Comparison of ENCODE assay signal across 25 mouse cellular contexts in the genomic region with DNA sequence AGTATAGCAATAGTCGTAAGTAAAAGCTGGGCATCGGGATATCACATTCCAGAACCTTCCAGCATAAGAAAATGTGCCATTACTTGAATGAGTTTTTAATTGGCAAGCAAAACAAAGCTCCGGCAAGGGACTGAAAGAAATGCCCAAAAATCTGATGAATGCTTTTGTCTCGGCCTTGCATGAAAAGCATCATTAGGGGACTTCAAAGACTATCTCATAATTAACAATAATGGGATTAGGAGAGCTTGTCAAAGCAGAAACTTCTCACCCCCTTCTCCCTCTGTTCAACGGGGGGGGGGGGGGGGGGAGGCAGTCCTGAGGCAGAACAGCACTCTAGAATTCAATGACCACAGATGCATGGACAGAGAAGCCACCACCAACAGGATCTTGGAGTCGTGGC. TPM values are rescaled to one million over a fixed set of nuclear protein-coding genes. Genes with fewer than 3 reads are reported as not detected.
DNase-seq lines count a peak whose midpoint lies in the region; ATAC-seq lines count a peak whose summit lies in the region.
"Had no signal": no experiment of that assay in that cellular context is flagged by ENCODE, and none has a peak within 500 bp of the region (broad histone marks: within the 10 kb centered on the region; RNA-seq: fewer than 3 reads in every experiment).

No protein-coding gene starts in this region.

- H3K36me3 ChIP-seq in forebrain, embryonic 11.5 days (ENCODE audit: control insufficient read depth, insufficient read depth, low read length), result no peaks in the 10 kb centered on the region
- no peaks in the 10 kb centered on the region for H3K36me3 ChIP-seq in forebrain, embryonic 15.5 days
- no peaks in the 10 kb centered on the region for H3K36me3 ChIP-seq in forebrain, embryonic 13.5 days (ENCODE audit: poor library complexity, severe bottlenecking)
- H3K36me3 ChIP-seq: embryonic facial prominence, embryonic 12.5 days; embryonic facial prominence, embryonic 15.5 days; G1E; heart, embryonic 10.5 days; heart, embryonic 13.5 days; hindbrain, embryonic 15.5 days had no signal

- H3K9ac ChIP-seq in forebrain, embryonic 11.5 days (ENCODE audit: low read length), result no peak overlapping the region
- H3K9ac ChIP-seq in forebrain, embryonic 15.5 days (replicated peaks), result no peak overlapping the region
- H3K9ac ChIP-seq in forebrain, embryonic 13.5 days, result no peak overlapping the region
- H3K9ac ChIP-seq: embryonic facial prominence, embryonic 12.5 days; embryonic facial prominence, embryonic 15.5 days; heart, embryonic 13.5 days; hindbrain, embryonic 15.5 days had no signal

- DNase-seq in forebrain, embryonic 11.5 days (ENCODE audit: low spot score), result peak; percentile 69
- DNase-seq in Muller cell, postnatal 12 days (ENCODE audit: inconsistent ontology term), result peak; percentile 93
- DNase-seq in retina, postnatal 1 day, result peak; percentile 96
- DNase-seq in cerebellum, adult 9-11 months, result no peak
- no peak for DNase-seq in urinary bladder, postnatal 25 days (ENCODE audit: low spot score)
- DNase-seq: adrenal gland, adult 2 months; adrenal gland, postnatal 14 days; B cell, adult 2 months; cerebellum, adult 11-12 months; cerebellum, adult 8-10 months; cerebellum, postnatal 14 days; gastrocnemius, postnatal 10 days; gastrocnemius, postnatal 36 days; heart, adult 2 months; heart, postnatal 14 days; heart, postnatal 4 days had no signal

- H3K4me2 ChIP-seq in forebrain, embryonic 11.5 days (ENCODE audit: low read depth, low read length, severe bottlenecking), result no peak overlapping the region
- H3K4me2 ChIP-seq in forebrain, embryonic 15.5 days (replicated peaks), result no peak overlapping the region
- H3K4me2 ChIP-seq in forebrain, embryonic 13.5 days, result no peak overlapping the region
- H3K4me2 ChIP-seq: embryonic facial prominence, embryonic 12.5 days; embryonic facial prominence, embryonic 15.5 days; heart, embryonic 13.5 days; hindbrain, embryonic 15.5 days had no signal

- WGBS in forebrain, embryonic 11.5 days, result 18% methylated on average over 6 of the region's 6 CpGs
- 6% methylated on average over 6 of the region's 6 CpGs for WGBS in forebrain, embryonic 15.5 days
- WGBS in forebrain, embryonic 13.5 days, result 5% methylated on average over 6 of the region's 6 CpGs

- H3K27me3 ChIP-seq in forebrain, embryonic 11.5 days (ENCODE audit: control insufficient read depth, insufficient read depth, low read length), result no peaks in the 10 kb centered on the region
- H3K27me3 ChIP-seq in forebrain, embryonic 15.5 days, result no peaks in the 10 kb centered on the region
- no peaks in the 10 kb centered on the region for H3K27me3 ChIP-seq in forebrain, embryonic 13.5 days
- H3K27me3 ChIP-seq: CH12.LX; embryonic facial prominence, embryonic 12.5 days; embryonic facial prominence, embryonic 15.5 days; heart, embryonic 13.5 days; hindbrain, embryonic 15.5 days had no signal

- no peaks in the 10 kb centered on the region; the same call in 1 of the 2 replicates for H3K9me3 ChIP-seq in forebrain, embryonic 11.5 days (ENCODE audit: control insufficient read depth, low read length)
- H3K9me3 ChIP-seq in forebrain, embryonic 15.5 days, result no peaks in the 10 kb centered on the region
- no peaks in the 10 kb centered on the region for H3K9me3 ChIP-seq in forebrain, embryonic 13.5 days (replicated peaks)
- H3K9me3 ChIP-seq: embryonic facial prominence, embryonic 12.5 days; embryonic facial prominence, embryonic 15.5 days; heart, embryonic 10.5 days; heart, embryonic 13.5 days; hindbrain, embryonic 15.5 days had no signal

- ATAC-seq in forebrain, embryonic 11.5 days (replicated peaks; ENCODE audit: low FRiP score), result peak; percentile 65; the same call in 1 of the 2 replicates
- no peak for ATAC-seq in forebrain, embryonic 15.5 days (replicated peaks)
- 0 out of 2 replicates have a peak, but pooled peaks have one; percentile 24 for ATAC-seq in forebrain, embryonic 13.5 days

- no peak overlapping the region for H3K27ac ChIP-seq in forebrain, embryonic 11.5 days (ENCODE audit: low read depth, low read length)
- no peak overlapping the region for H3K27ac ChIP-seq in forebrain, embryonic 15.5 days (replicated peaks)
- H3K27ac ChIP-seq in forebrain, embryonic 13.5 days, result no peak overlapping the region
- H3K27ac ChIP-seq: embryonic facial prominence, embryonic 15.5 days; heart, adult 2 months; hindbrain, embryonic 15.5 days had no signal

- H3K4me1 ChIP-seq in forebrain, embryonic 11.5 days (replicated peaks; ENCODE audit: control insufficient read depth, insufficient read depth, low read length), result no peaks in the 10 kb centered on the region; the same call in 1 of the 2 replicates
- H3K4me1 ChIP-seq in forebrain, embryonic 15.5 days, result peaks cover 23% of the 10 kb centered on the region
- H3K4me1 ChIP-seq in forebrain, embryonic 13.5 days, result peaks cover 22% of the 10 kb centered on the region

- H3K4me3 ChIP-seq in forebrain, embryonic 11.5 days (ENCODE audit: low read depth, low read length), result no peak overlapping the region
- no peak overlapping the region for H3K4me3 ChIP-seq in forebrain, embryonic 15.5 days
- no peak overlapping the region for H3K4me3 ChIP-seq in forebrain, embryonic 13.5 days
- H3K4me3 ChIP-seq: embryonic facial prominence, embryonic 12.5 days; embryonic facial prominence, embryonic 15.5 days; heart, adult 2 months; heart, embryonic 10.5 days; heart, embryonic 13.5 days; hindbrain, embryonic 15.5 days had no signal

RNA-seq across cellular contexts. Expression of a gene that starts 17.4 kb away (rescaled TPM):
- 13.1 and 16.4 TPM in 2 replicates for polyA plus RNA-seq in forebrain, embryonic 11.5 days (2014; fragmentation: Nextera tagmentation; extraction: Ambion mirVana)
- 3.3 and 3.8 TPM in 2 replicates for polyA plus RNA-seq in forebrain, embryonic 15.5 days (2015; fragmentation: Nextera tagmentation; extraction: Ambion mirVana)
- polyA plus RNA-seq in forebrain, embryonic 13.5 days (2015; fragmentation: Nextera tagmentation; extraction: Ambion mirVana), result 5.8 and 6.5 TPM in 2 replicates
- polyA plus RNA-seq: G1E had no signal

Comparison
In these comparisons a context has a peak if more than half of its experiments do, and no peak if none do; other contexts are left out.
1. DNase-seq: peak in forebrain, embryonic 11.5 days (single experiment), Muller cell, postnatal 12 days (single experiment) and retina, postnatal 1 day (single experiment); none in cerebellum, adult 9-11 months (single experiment) and urinary bladder, postnatal 25 days (single experiment).